Mouse (Mus musculus): ENCODE results near the gene Rab15. TPM values are rescaled to one million over a fixed set of nuclear protein-coding genes. Genes with fewer than 3 reads are reported as not detected.

Rab15 gene
- polyA plus RNA-seq, 1 experiment from 2014 or later: 11.3 TPM

- H3K9ac ChIP-seq (ENCODE audit: low read depth, low read length): no peak overlapping the region
- DNase-seq (ENCODE audit: low spot score) (no peak), ATAC-seq (ENCODE audit: low FRiP score) (no peak)
- no peaks in the 10 kb centered on the region for H3K27me3 ChIP-seq (ENCODE audit: control insufficient read depth, insufficient read depth, low read length)
- H3K4me1 ChIP-seq (replicated peaks; ENCODE audit: control insufficient read depth, insufficient read depth, low read length): no peaks in the 10 kb centered on the region
- no peaks in the 10 kb centered on the region for H3K9me3 ChIP-seq (ENCODE audit: control insufficient read depth, low read length)
- H3K27ac ChIP-seq (ENCODE audit: low read depth, low read length): no peak overlapping the region
- H3K4me3 ChIP-seq (ENCODE audit: low read depth, low read length): no peak overlapping the region
- H3K36me3 ChIP-seq (ENCODE audit: control insufficient read depth, insufficient read depth, low read length): no peaks in the 10 kb centered on the region
- H3K4me2 ChIP-seq (replicated peaks; ENCODE audit: low read depth, low read length): no peak overlapping the region
Observed at GRCm38 (mm10) chr12:76777845-76778244, 44.9 kb downstream of the Rab15 start.

GRCm38 (mm10) chr12:76776898-76777297 is 45.8 kb downstream of the Rab15 start:
- ATAC-seq (ENCODE audit: low FRiP score) (no peak), DNase-seq (ENCODE audit: low spot score) (no peak)
- no peaks in the 10 kb centered on the region for H3K4me1 ChIP-seq (replicated peaks; ENCODE audit: control insufficient read depth, insufficient read depth, low read length)
- no peaks in the 10 kb centered on the region for H3K36me3 ChIP-seq (ENCODE audit: control insufficient read depth, insufficient read depth, low read length)
- H3K9me3 ChIP-seq (ENCODE audit: control insufficient read depth, low read length): no peaks in the 10 kb centered on the region
- H3K27ac ChIP-seq (ENCODE audit: low read depth, low read length): no peak overlapping the region
- no peaks in the 10 kb centered on the region for H3K27me3 ChIP-seq (ENCODE audit: control insufficient read depth, insufficient read depth, low read length)
- WGBS: 93% methylated on average over 5 of the region's 5 CpGs
- no peak overlapping the region for H3K9ac ChIP-seq (ENCODE audit: low read depth, low read length)
- H3K4me3 ChIP-seq (ENCODE audit: low read depth, low read length): no peak overlapping the region
- no peak overlapping the region for H3K4me2 ChIP-seq (replicated peaks; ENCODE audit: low read depth, low read length)

GRCm38 (mm10) chr12:76775132-76775531 is 47.6 kb downstream of the Rab15 start:
- DNase-seq (ENCODE audit: low spot score): no peak
- H3K4me2 ChIP-seq (replicated peaks; ENCODE audit: low read depth, low read length): no peak overlapping the region
- no peak overlapping the region for H3K9ac ChIP-seq (ENCODE audit: low read depth, low read length)
- H3K4me3 ChIP-seq (ENCODE audit: low read depth, low read length): no peak overlapping the region
- H3K36me3 ChIP-seq (ENCODE audit: control insufficient read depth, insufficient read depth, low read length): no peaks in the 10 kb centered on the region
- H3K9me3 ChIP-seq (ENCODE audit: control insufficient read depth, low read length): no peaks in the 10 kb centered on the region
- H3K27me3 ChIP-seq (ENCODE audit: control insufficient read depth, insufficient read depth, low read length): no peaks in the 10 kb centered on the region
- no peak for ATAC-seq (ENCODE audit: low FRiP score)
- WGBS: 61% methylated on average over 4 of the region's 4 CpGs
- no peak overlapping the region for H3K27ac ChIP-seq (ENCODE audit: low read depth, low read length)
- no peaks in the 10 kb centered on the region for H3K4me1 ChIP-seq (replicated peaks; ENCODE audit: control insufficient read depth, insufficient read depth, low read length)

GRCm38 (mm10) chr12:76774652-76775051 is 48.1 kb downstream of the Rab15 start:
- no peak overlapping the region for H3K27ac ChIP-seq (ENCODE audit: low read depth, low read length)
- WGBS: 76% methylated on average over 3 of the region's 3 CpGs
- H3K9ac ChIP-seq (ENCODE audit: low read depth, low read length): no peak overlapping the region
- H3K4me2 ChIP-seq (replicated peaks; ENCODE audit: low read depth, low read length): no peak overlapping the region
- no peaks in the 10 kb centered on the region for H3K9me3 ChIP-seq (ENCODE audit: control insufficient read depth, low read length)
- H3K4me1 ChIP-seq (replicated peaks; ENCODE audit: control insufficient read depth, insufficient read depth, low read length): no peaks in the 10 kb centered on the region
- DNase-seq (ENCODE audit: low spot score): no peak
- no peaks in the 10 kb centered on the region for H3K27me3 ChIP-seq (ENCODE audit: control insufficient read depth, insufficient read depth, low read length)
- no peaks in the 10 kb centered on the region for H3K36me3 ChIP-seq (ENCODE audit: control insufficient read depth, insufficient read depth, low read length)
- no peak for ATAC-seq (ENCODE audit: low FRiP score)
- H3K4me3 ChIP-seq (ENCODE audit: low read depth, low read length): no peak overlapping the region

GRCm38 (mm10) chr12:76771540-76771939 is 51.2 kb downstream of the Rab15 start:
- no peak for ATAC-seq (ENCODE audit: low FRiP score)
- Histone ChIP-seq H3K27ac (ENCODE audit: low read depth, low read length) (no peak overlapping the region), H3K4me1 (replicated peaks; ENCODE audit: control insufficient read depth, insufficient read depth, low read length) (no peaks in the 10 kb centered on the region), H3K27me3 (ENCODE audit: control insufficient read depth, insufficient read depth, low read length) (no peaks in the 10 kb centered on the region), H3K9me3 (ENCODE audit: control insufficient read depth, low read length) (no peaks in the 10 kb centered on the region), H3K36me3 (ENCODE audit: control insufficient read depth, insufficient read depth, low read length) (no peaks in the 10 kb centered on the region), H3K4me2 (replicated peaks; ENCODE audit: low read depth, low read length) (no peak overlapping the region), H3K4me3 (ENCODE audit: low read depth, low read length) (no peak overlapping the region), H3K9ac (ENCODE audit: low read depth, low read length) (no peak overlapping the region)
- DNase-seq (ENCODE audit: low spot score): no peak
- 92% methylated on average over 5 of the region's 5 CpGs for WGBS

GRCm38 (mm10) chr12:76770841-76771500 is 51.7 kb downstream of the Rab15 start:
- Histone ChIP-seq H3K9ac (ENCODE audit: low read depth, low read length) (no peak overlapping the region), H3K4me1 (replicated peaks; ENCODE audit: control insufficient read depth, insufficient read depth, low read length) (peaks cover 3% of the 10 kb centered on the region; the same call in 1 of the 2 replicates), H3K36me3 (ENCODE audit: control insufficient read depth, insufficient read depth, low read length) (no peaks in the 10 kb centered on the region), H3K9me3 (ENCODE audit: control insufficient read depth, low read length) (no peaks in the 10 kb centered on the region), H3K27ac (ENCODE audit: low read depth, low read length) (no peak overlapping the region), H3K4me2 (replicated peaks; ENCODE audit: low read depth, low read length) (no peak overlapping the region), H3K4me3 (ENCODE audit: low read depth, low read length) (no peak overlapping the region), H3K27me3 (ENCODE audit: control insufficient read depth, insufficient read depth, low read length) (no peaks in the 10 kb centered on the region)
- 87% methylated on average over 5 of the region's 5 CpGs for WGBS
- DNase-seq (ENCODE audit: low spot score): no peak
- ATAC-seq (ENCODE audit: low FRiP score): no peak

- Histone ChIP-seq H3K4me3 (ENCODE audit: low read depth, low read length) (peak overlapping the region; percentile 63), H3K27ac (ENCODE audit: low read depth, low read length) (peak overlapping the region; percentile 64), H3K9me3 (ENCODE audit: control insufficient read depth, low read length) (no peaks in the 10 kb centered on the region), H3K36me3 (ENCODE audit: control insufficient read depth, insufficient read depth, low read length) (no peaks in the 10 kb centered on the region), H3K4me1 (replicated peaks; ENCODE audit: control insufficient read depth, insufficient read depth, low read length) (peaks cover 3% of the 10 kb centered on the region; the same call in 1 of the 2 replicates), H3K27me3 (ENCODE audit: control insufficient read depth, insufficient read depth, low read length) (no peaks in the 10 kb centered on the region), H3K4me2 (replicated peaks; ENCODE audit: low read depth, low read length) (peak overlapping the region; percentile 47), H3K9ac (ENCODE audit: low read depth, low read length) (peak overlapping the region; percentile 72)
- no peak for DNase-seq (ENCODE audit: low spot score)
- 35% methylated on average over 20 of the region's 20 CpGs for WGBS
- ATAC-seq (ENCODE audit: low FRiP score): peak; percentile 28
Observed at GRCm38 (mm10) chr12:76765901-76766630, 56.6 kb downstream of the Rab15 start.

- Histone ChIP-seq H3K9me3 (ENCODE audit: control insufficient read depth, low read length) (no peaks in the 10 kb centered on the region), H3K4me3 (ENCODE audit: low read depth, low read length) (peak within 1 kb of the TSS; percentile 63), H3K27ac (ENCODE audit: low read depth, low read length) (peak within 1 kb of the TSS; percentile 64), H3K36me3 (ENCODE audit: control insufficient read depth, insufficient read depth, low read length) (no peaks in the 10 kb centered on the region), H3K4me1 (replicated peaks; ENCODE audit: control insufficient read depth, insufficient read depth, low read length) (peaks cover 3% of the 10 kb centered on the region; the same call in 1 of the 2 replicates), H3K9ac (ENCODE audit: low read depth, low read length) (peak within 1 kb of the TSS; percentile 72), H3K27me3 (ENCODE audit: control insufficient read depth, insufficient read depth, low read length) (no peaks in the 10 kb centered on the region), H3K4me2 (replicated peaks; ENCODE audit: low read depth, low read length) (peak within 1 kb of the TSS; percentile 47)
- peak; percentile 98 for ATAC-seq (ENCODE audit: low FRiP score)
- peak; percentile 97 for DNase-seq (ENCODE audit: low spot score)
- WGBS: under 1% methylated on average over 31 of the region's 31 CpGs
Observed at GRCm38 (mm10) chr12:76765354-76765851, 57.3 kb downstream of the Rab15 start, which contains the start of the genes Churc1 and Fntb. Gene Churc1, plus strand, starts transcription at chr12:76765538. Gene Fntb, plus strand, starts transcription at chr12:76765589.
